Mouse (Mus musculus) forebrain, embryonic 10.5 days (tissue): ENCODE measurements around the gene Tet3. TPM values are rescaled to one million over a fixed set of nuclear protein-coding genes. Genes with fewer than 3 reads are reported as not detected.

ENCODE experiments used
- DNase-seq: peaks from one replicate; pipeline ENCODE4 v3.0.0-alpha.2; 2017; ENCODE audit warnings: low spot score; ENCODE audit errors: extremely low spot score
- H3K27ac ChIP-seq: fragments of 300-500 bp; sonication (generic); 2 replicates; pipeline ENCODE4 v1.5.1; 2016; ENCODE audit warnings: mild to moderate bottlenecking
- H3K27me3 ChIP-seq: fragments of 300-500 bp; sonication (generic); 2 replicates; pipeline ENCODE4 v1.6.1; 2016; ENCODE audit warnings: mild to moderate bottlenecking; ENCODE audit not compliant: poor library complexity, severe bottlenecking
- H3K36me3 ChIP-seq: fragments of 300-500 bp; sonication (generic); replicated peaks from 2 replicates; pipeline ENCODE4 v1.6.1; 2016; ENCODE audit warnings: mild to moderate bottlenecking, moderate library complexity
- H3K4me1 ChIP-seq: fragments of 300-500 bp; sonication (generic); 2 replicates; pipeline ENCODE4 v1.6.1; 2016
- H3K4me3 ChIP-seq: fragments of 300-500 bp; sonication (generic); 2 replicates; pipeline ENCODE4 v1.5.1; 2016; ENCODE audit warnings: mild to moderate bottlenecking, moderate library complexity
- H3K9me3 ChIP-seq: fragments of 300-500 bp; sonication (generic); 2 replicates; pipeline ENCODE4 v1.6.1; 2016; ENCODE audit warnings: mild to moderate bottlenecking, moderate library complexity
- WGBS: fragments of 180-500 bp; shearing (Covaris S2); methylation state at CpG from one replicate; pipeline ENCODE4 v1.1.7; 2016; 5-methylcytosine and 5-hydroxymethylcytosine counted together
- polyA plus RNA-seq: library from polyadenylated mRNA; unstranded; fragments of >200 nt; fragmentation: Nextera tagmentation; extraction: Ambion mirVana; gene quantifications from 2 replicates; pipeline ENCODE4 v1.2.1, GENCODE M21; 2016

Tet3 gene
- polyA plus RNA-seq, 1 experiment from 2014 or later, result 38.3 TPM

DNA sequence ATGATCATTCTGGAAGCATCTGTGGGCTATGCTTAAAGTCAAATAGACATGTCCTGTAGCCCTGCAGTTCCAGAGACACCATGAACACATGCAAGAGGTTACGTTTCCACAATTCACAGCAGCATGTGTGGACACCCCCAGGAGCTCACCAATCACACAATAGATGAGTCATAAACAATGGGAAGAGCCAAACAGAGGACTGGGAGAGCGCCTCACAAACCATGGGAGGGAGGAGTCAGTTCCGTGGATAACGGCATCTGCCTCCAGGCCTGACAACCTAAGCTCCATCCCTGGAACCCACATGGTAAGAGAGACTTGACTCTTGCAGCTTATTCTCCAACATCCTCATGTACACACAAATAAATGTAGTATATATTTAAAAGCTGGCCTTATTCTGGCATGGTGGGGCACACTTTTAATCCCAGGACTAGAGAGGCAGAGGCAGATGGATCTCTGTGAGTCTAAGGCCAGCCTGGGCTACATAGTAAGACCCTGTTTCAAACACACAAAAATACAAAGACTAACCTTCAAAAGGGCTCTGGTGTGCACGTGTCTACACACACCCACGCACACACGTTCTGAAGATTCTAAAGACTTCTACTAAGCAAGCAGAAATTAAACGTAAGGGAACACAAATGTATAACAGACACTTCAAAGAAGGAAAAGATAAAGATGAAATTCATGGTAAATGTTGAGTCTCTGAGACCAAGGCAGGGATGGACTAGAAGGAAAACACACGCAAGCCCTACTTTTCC, 44.1 kb downstream of the Tet3 start:
- Histone ChIP-seq H3K4me3 (no peak overlapping the region), H3K9me3 (no peaks in the 10 kb centered on the region), H3K36me3 (peaks cover 53% of the 10 kb centered on the region), H3K27me3 (no peaks in the 10 kb centered on the region), H3K27ac (no peak overlapping the region), H3K4me1 (peaks cover 77% of the 10 kb centered on the region)
- 92% methylated on average over 9 of the region's 9 CpGs for WGBS
- DNase-seq, result no peak

DNA sequence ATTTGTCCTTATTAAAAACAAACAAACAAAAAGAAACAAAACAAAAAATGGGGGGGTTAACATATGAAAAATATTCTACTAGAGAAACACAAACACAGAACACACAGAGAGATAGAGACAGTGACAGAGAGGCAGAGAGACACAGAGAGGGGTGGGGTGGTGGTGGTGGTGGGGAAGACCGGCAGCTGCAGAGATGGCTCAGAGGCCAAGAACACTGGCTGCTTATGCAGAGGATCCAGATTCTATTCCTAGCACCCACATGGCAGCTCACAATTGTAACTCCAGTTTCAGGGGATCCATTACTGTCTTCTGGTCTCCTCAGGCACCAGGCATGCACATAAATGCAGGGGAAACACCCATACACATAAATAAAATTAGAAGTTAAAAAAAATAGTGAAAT, 45.2 kb downstream of the Tet3 start:
- Histone ChIP-seq H3K4me3 (no peak overlapping the region), H3K27ac (no peak overlapping the region), H3K4me1 (peaks cover 66% of the 10 kb centered on the region), H3K36me3 (peaks cover 61% of the 10 kb centered on the region), H3K9me3 (no peaks in the 10 kb centered on the region), H3K27me3 (no peaks in the 10 kb centered on the region)
- DNase-seq, result no peak
- 93% methylated on average over 1 of the region's 1 CpGs for WGBS

DNA sequence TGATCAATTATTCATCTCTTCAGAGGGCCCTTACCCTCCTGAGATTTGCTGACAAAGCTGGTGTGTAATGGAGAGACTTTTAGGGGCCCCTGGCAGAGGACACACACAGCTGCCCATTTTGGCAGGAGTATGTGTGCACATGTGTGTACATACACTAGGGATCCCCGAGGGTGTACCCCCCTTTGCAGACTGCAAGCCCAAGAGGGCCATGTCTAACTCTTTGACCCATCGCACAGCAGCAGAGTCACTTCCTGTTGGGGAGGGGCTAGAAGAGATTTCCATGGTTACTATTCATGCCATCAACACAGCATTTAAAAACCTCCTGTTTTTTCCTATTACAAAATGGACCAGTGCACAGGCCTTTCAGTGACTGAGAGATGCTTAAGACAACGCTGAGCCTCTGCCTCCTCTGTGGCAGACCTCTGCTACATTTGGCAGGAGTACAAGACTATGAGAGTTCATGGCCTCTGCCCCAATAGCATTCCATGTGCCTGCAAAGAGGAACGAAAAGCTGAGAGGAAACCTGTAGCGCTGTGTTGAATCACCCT, 46.0 kb downstream of the Tet3 start:
- H3K4me1 ChIP-seq, result peaks cover 58% of the 10 kb centered on the region
- H3K27ac ChIP-seq, result 0 out of 2 replicates have a peak overlapping the region, but pooled peaks have one; percentile 12
- no peaks in the 10 kb centered on the region for H3K9me3 ChIP-seq
- H3K27me3 ChIP-seq, result no peaks in the 10 kb centered on the region
- peaks cover 68% of the 10 kb centered on the region for H3K36me3 ChIP-seq
- no peak for DNase-seq
- no peak overlapping the region for H3K4me3 ChIP-seq
- 80% methylated on average over 5 of the region's 5 CpGs for WGBS

DNA sequence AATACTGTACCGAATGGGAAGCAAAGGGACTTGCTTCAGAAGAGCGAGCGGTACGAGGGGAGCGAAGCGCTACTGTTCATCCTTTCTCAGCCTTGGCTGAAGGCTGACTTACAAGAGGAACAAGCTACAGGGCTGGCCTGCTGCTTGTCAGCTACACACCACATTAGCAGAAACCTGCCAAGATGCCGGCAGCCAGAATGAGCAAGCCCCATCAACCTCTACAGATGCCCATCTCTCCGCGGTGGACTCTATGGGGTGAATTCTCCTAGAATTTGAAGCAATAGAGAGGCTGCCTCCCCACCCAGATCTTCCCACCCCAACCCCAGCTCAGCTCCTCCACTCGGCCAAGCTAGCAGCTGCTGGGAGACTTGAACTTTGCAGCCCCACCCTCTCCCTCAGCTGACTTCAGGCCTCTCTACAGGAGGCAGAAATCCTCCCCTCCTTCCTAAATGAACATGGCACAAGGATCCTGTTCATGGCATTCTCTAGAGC, 46.5 kb downstream of the Tet3 start:
- peaks cover 53% of the 10 kb centered on the region for H3K4me1 ChIP-seq
- no peaks in the 10 kb centered on the region for H3K27me3 ChIP-seq
- no peaks in the 10 kb centered on the region for H3K9me3 ChIP-seq
- 96% methylated on average over 10 of the region's 10 CpGs for WGBS
- H3K4me3 ChIP-seq, result no peak overlapping the region
- peaks cover 73% of the 10 kb centered on the region for H3K36me3 ChIP-seq
- H3K27ac ChIP-seq, result no peak overlapping the region
- DNase-seq, result no peak

DNA sequence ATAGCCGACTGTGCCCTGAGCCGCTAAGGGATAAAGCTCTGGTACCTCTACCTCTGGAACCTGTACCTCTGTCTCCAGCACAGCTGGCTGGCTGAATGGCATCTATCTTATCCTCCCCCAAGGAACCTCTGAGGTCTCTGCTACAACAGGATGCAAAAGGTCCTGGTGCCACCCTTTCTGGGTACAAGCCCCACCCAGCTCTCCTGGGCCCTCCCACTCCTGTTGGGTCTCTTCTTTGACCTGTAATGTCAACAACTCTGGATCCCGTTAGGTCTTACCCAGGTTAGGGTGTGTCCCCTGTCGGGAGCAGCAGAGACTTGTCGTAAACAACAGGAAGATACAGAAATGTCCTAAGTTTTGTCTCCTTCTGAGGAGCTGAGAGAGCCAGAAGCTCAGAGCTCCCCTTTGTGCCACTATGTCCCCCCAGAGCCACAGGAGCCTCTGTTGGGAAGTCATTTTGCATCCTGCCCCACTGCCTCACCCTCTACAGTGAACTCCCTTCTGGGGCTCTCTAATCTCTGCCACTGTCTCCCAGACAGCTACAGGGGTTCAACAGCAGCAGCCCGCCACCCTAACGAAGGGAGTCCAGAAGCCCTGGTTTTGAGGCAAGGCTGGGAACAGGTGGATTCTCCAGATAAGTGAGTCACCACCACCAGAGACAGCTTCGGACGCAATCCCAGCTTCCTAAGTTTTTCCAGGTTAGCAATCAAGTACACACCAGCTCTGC, 47.1 kb downstream of the Tet3 start:
- no peak for DNase-seq
- Histone ChIP-seq H3K27me3 (no peaks in the 10 kb centered on the region), H3K4me1 (peaks cover 47% of the 10 kb centered on the region), H3K27ac (no peak overlapping the region), H3K4me3 (no peak overlapping the region), H3K36me3 (peaks cover 74% of the 10 kb centered on the region), H3K9me3 (no peaks in the 10 kb centered on the region)
- 90% methylated on average over 9 of the region's 9 CpGs for WGBS

DNA sequence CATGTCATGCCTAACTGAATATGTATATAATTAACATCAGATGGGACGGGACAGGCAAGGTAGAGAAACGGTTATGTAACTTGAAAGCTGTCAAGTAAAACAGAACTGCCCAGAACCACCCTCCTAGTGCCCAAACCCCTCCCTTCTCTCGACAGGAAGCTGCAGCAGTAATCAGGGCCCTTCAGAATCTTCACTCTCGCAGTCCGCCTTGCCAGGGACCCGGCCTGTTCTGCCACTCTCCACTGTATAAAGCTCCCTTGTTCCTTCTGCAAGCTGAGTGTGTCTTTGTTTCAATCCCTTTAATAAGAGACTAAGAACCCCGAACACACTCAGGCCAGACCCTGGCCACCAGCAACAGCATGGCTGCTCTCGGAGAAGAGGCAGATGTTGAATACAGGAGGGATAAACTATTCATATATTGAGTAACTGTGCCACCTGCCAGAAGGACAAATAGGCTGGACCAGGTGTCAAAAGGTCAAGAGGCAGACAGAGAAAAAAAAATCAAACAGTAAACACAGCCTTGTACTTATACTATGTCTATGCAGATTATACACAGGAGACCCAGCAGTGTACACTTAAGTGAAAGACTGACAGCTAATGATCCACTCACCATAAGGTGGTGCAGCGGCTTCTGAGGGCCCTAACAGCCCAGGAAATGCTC, 48.7 kb downstream of the Tet3 start:
- Histone ChIP-seq H3K4me1 (peaks cover 39% of the 10 kb centered on the region), H3K9me3 (no peaks in the 10 kb centered on the region), H3K27me3 (no peaks in the 10 kb centered on the region), H3K4me3 (no peak overlapping the region), H3K36me3 (peaks cover 80% of the 10 kb centered on the region), H3K27ac (no peak overlapping the region)
- WGBS, result 76% methylated on average over 9 of the region's 9 CpGs
- no peak for DNase-seq

DNA sequence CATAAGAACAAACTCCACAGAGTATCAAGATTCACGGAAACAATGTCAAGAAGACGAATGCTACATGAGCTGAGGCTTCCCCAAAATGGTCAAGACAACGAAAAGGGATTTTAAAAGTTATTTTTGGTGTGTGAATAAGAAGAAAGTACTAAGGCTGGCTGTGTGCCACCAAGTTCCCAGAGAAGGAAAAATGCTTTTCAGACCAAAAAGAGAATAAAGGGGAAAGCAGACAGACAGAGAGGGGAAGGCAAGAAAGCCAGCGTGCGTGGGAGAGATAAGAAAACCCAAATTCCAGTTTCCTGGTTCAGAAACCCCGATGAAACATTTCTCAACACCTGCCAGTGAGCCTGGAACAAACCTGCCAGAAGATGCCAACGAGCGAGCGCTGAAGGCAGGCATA, 50.4 kb downstream of the Tet3 start:
- Histone ChIP-seq H3K36me3 (peaks cover 80% of the 10 kb centered on the region), H3K4me1 (peaks cover 33% of the 10 kb centered on the region)
- 94% methylated on average over 9 of the region's 9 CpGs for WGBS

DNA sequence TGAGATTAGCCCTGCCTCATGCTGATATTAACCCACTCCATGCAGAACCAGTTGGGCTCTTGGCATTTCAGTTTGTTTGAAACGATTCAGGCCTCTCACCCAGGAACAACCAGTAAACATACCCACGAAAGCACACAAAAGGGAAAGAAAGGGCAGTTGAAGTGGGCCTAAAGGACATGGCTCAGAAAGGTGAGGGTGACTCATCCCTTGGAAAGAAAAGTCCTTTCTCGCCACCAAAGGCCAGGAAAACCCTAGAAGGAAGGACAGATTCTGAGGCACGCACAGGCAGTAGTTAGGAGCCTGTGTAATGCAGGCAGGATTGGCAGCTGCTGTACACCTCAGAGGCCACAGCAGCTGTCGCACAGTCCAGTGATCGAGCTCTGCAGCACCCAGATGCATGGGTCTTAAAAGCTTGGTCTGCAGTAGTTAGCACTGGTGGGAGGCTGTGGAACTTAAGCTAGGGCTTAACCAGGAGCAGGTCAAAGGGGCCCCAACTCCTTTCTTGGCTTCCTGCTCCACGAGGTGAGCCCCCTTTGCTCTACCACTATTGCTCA, 53.3 kb downstream of the Tet3 start:
- H3K27ac ChIP-seq, result no peak overlapping the region
- peaks cover 91% of the 10 kb centered on the region for H3K36me3 ChIP-seq
- 92% methylated on average over 7 of the region's 7 CpGs for WGBS

More for the DNA sequence above, 50.4 kb downstream of the Tet3 start:
- Histone ChIP-seq H3K4me3 (no peak overlapping the region), H3K27ac (no peak overlapping the region), H3K27me3 (no peaks in the 10 kb centered on the region), H3K9me3 (no peaks in the 10 kb centered on the region)
- no peak for DNase-seq

DNA sequence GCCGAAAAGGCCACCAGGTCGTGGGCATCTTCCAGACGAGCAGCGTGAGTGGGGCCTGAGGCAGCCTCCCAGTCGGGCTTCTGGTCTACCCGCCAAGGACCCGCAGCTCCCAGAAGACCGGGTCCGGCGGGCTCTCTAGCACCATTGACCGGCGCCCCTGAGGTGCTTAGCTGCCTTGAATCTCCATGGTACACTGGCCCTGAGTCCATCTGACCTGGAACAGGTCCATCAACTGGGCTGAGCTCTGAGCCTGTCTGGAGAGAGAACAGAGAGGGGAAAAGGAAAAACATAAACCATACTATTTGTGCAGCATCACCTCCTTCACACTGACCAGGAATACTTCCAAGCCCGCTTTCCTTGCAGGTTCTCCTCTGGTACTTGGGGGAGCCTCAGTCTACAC, 54.3 kb downstream of the Tet3 start:
- no peaks in the 10 kb centered on the region for H3K4me1 ChIP-seq
- no peak for DNase-seq
- no peak overlapping the region for H3K27ac ChIP-seq
- H3K27me3 ChIP-seq, result no peaks in the 10 kb centered on the region
- no peak overlapping the region for H3K4me3 ChIP-seq
- whole genome bisulfite sequencing, result 96% methylated on average over 13 of the region's 13 CpGs
- peaks cover 95% of the 10 kb centered on the region for H3K36me3 ChIP-seq
- H3K9me3 ChIP-seq, result no peaks in the 10 kb centered on the region

More for the DNA sequence above, 53.3 kb downstream of the Tet3 start:
- no peak for DNase-seq
- no peaks in the 10 kb centered on the region for H3K9me3 ChIP-seq
- peaks cover 7% of the 10 kb centered on the region for H3K4me1 ChIP-seq
- no peak overlapping the region for H3K4me3 ChIP-seq
- no peaks in the 10 kb centered on the region for H3K27me3 ChIP-seq

DNA sequence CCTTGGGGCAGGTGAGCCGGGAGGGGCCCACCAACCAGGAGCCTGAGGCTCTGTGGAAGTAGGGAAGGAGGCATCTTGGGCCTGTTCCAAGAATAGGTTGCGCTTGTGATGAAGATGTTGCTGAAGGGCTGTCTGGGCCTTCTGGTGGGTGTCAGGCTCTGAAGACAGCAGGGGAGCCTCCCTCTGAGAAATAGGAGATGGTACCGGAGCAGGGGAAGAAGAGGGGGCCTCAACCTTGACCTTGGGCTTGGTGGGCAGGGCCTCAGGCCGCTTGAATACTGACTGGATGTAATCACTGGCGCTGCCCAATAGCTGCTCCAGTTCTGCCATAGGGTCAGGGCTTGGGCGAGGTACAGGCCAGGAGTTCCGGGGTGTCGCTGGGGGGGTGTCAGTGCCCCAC, 55.4 kb downstream of the Tet3 start:
- no peaks in the 10 kb centered on the region for H3K27me3 ChIP-seq
- whole genome bisulfite sequencing, result 94% methylated on average over 8 of the region's 8 CpGs
- H3K4me1 ChIP-seq, result no peaks in the 10 kb centered on the region
- H3K4me3 ChIP-seq, result no peak overlapping the region
- DNase-seq, result no peak
- H3K36me3 ChIP-seq, result peaks cover 98% of the 10 kb centered on the region
- no peaks in the 10 kb centered on the region for H3K9me3 ChIP-seq
- H3K27ac ChIP-seq, result no peak overlapping the region

DNA sequence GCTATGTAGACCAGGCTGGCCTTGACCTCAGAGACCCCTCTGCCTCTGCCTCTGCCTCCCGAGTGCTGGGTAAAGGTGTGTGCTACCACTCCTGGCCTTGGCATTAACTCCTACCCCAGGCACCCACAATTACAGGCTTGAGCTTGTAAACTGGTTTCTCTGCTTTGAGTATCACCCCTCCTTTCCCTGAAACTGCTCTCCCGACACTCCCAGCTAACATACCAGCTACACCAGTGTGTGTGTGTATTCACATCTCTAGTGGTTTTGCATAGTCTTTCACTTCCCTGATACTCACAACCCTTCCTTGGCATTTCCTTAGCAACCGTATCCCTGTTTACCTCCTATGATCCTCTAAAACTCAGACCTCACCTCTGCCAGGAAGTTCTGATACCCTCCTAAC, 59.1 kb downstream of the Tet3 start:
- no peaks in the 10 kb centered on the region for H3K27me3 ChIP-seq
- WGBS, result 92% methylated on average over 3 of the region's 3 CpGs
- H3K36me3 ChIP-seq, result peaks cover 100% of the 10 kb centered on the region
- H3K27ac ChIP-seq, result no peak overlapping the region
- DNase-seq, result no peak
- H3K4me3 ChIP-seq, result no peak overlapping the region
- H3K9me3 ChIP-seq, result no peaks in the 10 kb centered on the region
- no peaks in the 10 kb centered on the region for H3K4me1 ChIP-seq

DNA sequence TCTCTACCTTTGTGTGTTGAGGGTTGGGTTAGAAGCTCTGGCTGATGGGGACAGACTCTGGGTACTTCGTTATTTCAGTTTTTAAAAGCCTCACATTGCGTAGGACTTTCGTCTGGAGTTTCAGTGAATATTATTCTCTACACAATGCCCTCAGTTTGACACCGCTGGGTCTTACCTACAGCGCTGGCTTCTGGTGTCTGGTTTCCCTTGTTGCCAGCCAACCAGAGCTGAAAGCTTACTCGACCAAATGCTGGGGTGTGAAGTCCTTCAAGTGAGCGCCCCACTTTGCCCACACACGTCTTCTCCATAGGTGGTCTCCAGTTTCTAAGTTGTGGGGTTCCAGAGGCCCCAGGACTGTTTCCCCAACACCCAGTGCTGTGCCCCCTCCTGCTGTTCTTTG, 61.2 kb downstream of the Tet3 start:
- 89% methylated on average over 8 of the region's 8 CpGs for WGBS
- no peaks in the 10 kb centered on the region for H3K9me3 ChIP-seq
- no peaks in the 10 kb centered on the region for H3K4me1 ChIP-seq
- DNase-seq, result no peak
- no peak overlapping the region for H3K4me3 ChIP-seq
- H3K27me3 ChIP-seq, result no peaks in the 10 kb centered on the region
- H3K27ac ChIP-seq, result no peak overlapping the region
- H3K36me3 ChIP-seq, result peaks cover 99% of the 10 kb centered on the region
